Mouse (Mus musculus): ENCODE results near the gene Cd200r3. TPM values are rescaled to one million over a fixed set of nuclear protein-coding genes. Genes with fewer than 3 reads are reported as not detected.

Cd200r3 gene
- polyA plus RNA-seq, 1 experiment from 2014 or later = not detected

GRCm38 (mm10) chr16:44996701-44997100 lies 53.2 kb downstream of the Cd200r3 start:
- Histone ChIP-seq H3K4me3 (replicated peaks; ENCODE audit: low read depth, low read length) (no peak overlapping the region), H3K9ac (replicated peaks; ENCODE audit: low read length) (no peak overlapping the region), H3K4me1 (ENCODE audit: control insufficient read depth, insufficient read depth, low read length) (no peaks in the 10 kb centered on the region), H3K9me3 (ENCODE audit: control insufficient read depth, low read length) (no peaks in the 10 kb centered on the region), H3K27me3 (ENCODE audit: control insufficient read depth, insufficient read depth, low read length) (no peaks in the 10 kb centered on the region), H3K36me3 (ENCODE audit: control insufficient read depth, insufficient read depth, low read length) (no peaks in the 10 kb centered on the region), H3K4me2 (ENCODE audit: low read length) (no peak overlapping the region), H3K27ac (replicated peaks; ENCODE audit: low read depth, low read length) (no peak overlapping the region)
- DNase-seq (no peak), ATAC-seq (ENCODE audit: low FRiP score, low TSS enrichment) (no peak)
- WGBS = 89% methylated on average over 1 of the region's 1 CpGs

- no peak for DNase-seq
- 81% methylated on average over 3 of the region's 3 CpGs for WGBS
- ATAC-seq (ENCODE audit: low FRiP score, low TSS enrichment) = no peak
- Histone ChIP-seq H3K4me1 (ENCODE audit: control insufficient read depth, insufficient read depth, low read length) (no peaks in the 10 kb centered on the region), H3K9ac (replicated peaks; ENCODE audit: low read length) (no peak overlapping the region), H3K27me3 (ENCODE audit: control insufficient read depth, insufficient read depth, low read length) (no peaks in the 10 kb centered on the region), H3K4me3 (replicated peaks; ENCODE audit: low read depth, low read length) (no peak overlapping the region), H3K27ac (replicated peaks; ENCODE audit: low read depth, low read length) (no peak overlapping the region), H3K36me3 (ENCODE audit: control insufficient read depth, insufficient read depth, low read length) (no peaks in the 10 kb centered on the region), H3K4me2 (ENCODE audit: low read length) (no peak overlapping the region), H3K9me3 (ENCODE audit: control insufficient read depth, low read length) (no peaks in the 10 kb centered on the region)
Measured at GRCm38 (mm10) chr16:44999537-44999936, 56.1 kb downstream of the Cd200r3 start.

DNA sequence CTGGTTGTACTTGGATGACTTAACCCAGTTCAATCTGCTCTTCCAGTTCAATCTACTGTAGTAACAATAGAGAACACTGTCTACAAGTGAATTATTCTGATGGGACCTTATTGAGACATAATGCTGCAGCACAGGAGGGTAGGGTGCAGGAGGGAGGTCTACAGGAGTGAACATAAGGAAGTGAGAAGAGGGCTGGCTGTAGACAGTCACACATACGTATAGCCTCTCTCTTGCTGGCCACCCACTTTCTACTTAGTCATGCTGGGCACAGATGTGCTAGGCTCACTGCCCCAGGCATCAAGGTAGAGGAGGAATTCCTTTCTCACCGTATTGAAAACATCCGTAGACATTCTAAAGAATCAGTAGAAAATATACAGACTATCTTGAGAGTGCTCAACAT lies 61.0 kb downstream of the Cd200r3 start:
- no peak overlapping the region for H3K4me3 ChIP-seq (replicated peaks; ENCODE audit: low read depth, low read length)
- WGBS = 80% methylated on average over 3 of the region's 3 CpGs
- H3K27me3 ChIP-seq (ENCODE audit: control insufficient read depth, insufficient read depth, low read length) = no peaks in the 10 kb centered on the region
- no peaks in the 10 kb centered on the region for H3K9me3 ChIP-seq (ENCODE audit: control insufficient read depth, low read length)
- H3K4me1 ChIP-seq (ENCODE audit: control insufficient read depth, insufficient read depth, low read length) = no peaks in the 10 kb centered on the region
- no peak overlapping the region for H3K27ac ChIP-seq (replicated peaks; ENCODE audit: low read depth, low read length)
- no peak for ATAC-seq (ENCODE audit: low FRiP score, low TSS enrichment)
- H3K4me2 ChIP-seq (ENCODE audit: low read length) = no peak overlapping the region
- H3K36me3 ChIP-seq (ENCODE audit: control insufficient read depth, insufficient read depth, low read length) = no peaks in the 10 kb centered on the region
- DNase-seq = no peak
- H3K9ac ChIP-seq (replicated peaks; ENCODE audit: low read length) = no peak overlapping the region

GRCm38 (mm10) chr16:45005280-45005679 lies 61.8 kb downstream of the Cd200r3 start:
- H3K4me2 ChIP-seq (ENCODE audit: low read length) = no peak overlapping the region
- no peak for ATAC-seq (ENCODE audit: low FRiP score, low TSS enrichment)

GRCm38 (mm10) chr16:45006971-45007370 lies 63.5 kb downstream of the Cd200r3 start:
- ATAC-seq (ENCODE audit: low FRiP score, low TSS enrichment) = no peak
- WGBS = 77% methylated on average over 2 of the region's 2 CpGs

More at GRCm38 (mm10) chr16:45005280-45005679, 61.8 kb downstream of the Cd200r3 start:
- Histone ChIP-seq H3K9ac (replicated peaks; ENCODE audit: low read length) (no peak overlapping the region), H3K4me1 (ENCODE audit: control insufficient read depth, insufficient read depth, low read length) (no peaks in the 10 kb centered on the region), H3K27me3 (ENCODE audit: control insufficient read depth, insufficient read depth, low read length) (no peaks in the 10 kb centered on the region), H3K27ac (replicated peaks; ENCODE audit: low read depth, low read length) (no peak overlapping the region), H3K9me3 (ENCODE audit: control insufficient read depth, low read length) (no peaks in the 10 kb centered on the region), H3K36me3 (ENCODE audit: control insufficient read depth, insufficient read depth, low read length) (no peaks in the 10 kb centered on the region), H3K4me3 (replicated peaks; ENCODE audit: low read depth, low read length) (no peak overlapping the region)
- DNase-seq = no peak
- 71% methylated on average over 3 of the region's 3 CpGs for WGBS

GRCm38 (mm10) chr16:45007807-45008206 lies 64.3 kb downstream of the Cd200r3 start:
- Histone ChIP-seq H3K9ac (replicated peaks; ENCODE audit: low read length) (no peak overlapping the region), H3K27me3 (ENCODE audit: control insufficient read depth, insufficient read depth, low read length) (no peaks in the 10 kb centered on the region), H3K4me2 (ENCODE audit: low read length) (no peak overlapping the region), H3K36me3 (ENCODE audit: control insufficient read depth, insufficient read depth, low read length) (no peaks in the 10 kb centered on the region), H3K4me1 (ENCODE audit: control insufficient read depth, insufficient read depth, low read length) (no peaks in the 10 kb centered on the region), H3K27ac (replicated peaks; ENCODE audit: low read depth, low read length) (no peak overlapping the region), H3K4me3 (replicated peaks; ENCODE audit: low read depth, low read length) (no peak overlapping the region), H3K9me3 (ENCODE audit: control insufficient read depth, low read length) (no peaks in the 10 kb centered on the region)
- DNase-seq (no peak), ATAC-seq (ENCODE audit: low FRiP score, low TSS enrichment) (no peak)
- WGBS = 87% methylated on average over 4 of the region's 4 CpGs

More at GRCm38 (mm10) chr16:45006971-45007370, 63.5 kb downstream of the Cd200r3 start:
- Histone ChIP-seq H3K27me3 (ENCODE audit: control insufficient read depth, insufficient read depth, low read length) (no peaks in the 10 kb centered on the region), H3K36me3 (ENCODE audit: control insufficient read depth, insufficient read depth, low read length) (no peaks in the 10 kb centered on the region), H3K4me3 (replicated peaks; ENCODE audit: low read depth, low read length) (no peak overlapping the region), H3K4me1 (ENCODE audit: control insufficient read depth, insufficient read depth, low read length) (no peaks in the 10 kb centered on the region), H3K27ac (replicated peaks; ENCODE audit: low read depth, low read length) (no peak overlapping the region), H3K9me3 (ENCODE audit: control insufficient read depth, low read length) (no peaks in the 10 kb centered on the region), H3K9ac (replicated peaks; ENCODE audit: low read length) (no peak overlapping the region), H3K4me2 (ENCODE audit: low read length) (no peak overlapping the region)
- DNase-seq = no peak

DNA sequence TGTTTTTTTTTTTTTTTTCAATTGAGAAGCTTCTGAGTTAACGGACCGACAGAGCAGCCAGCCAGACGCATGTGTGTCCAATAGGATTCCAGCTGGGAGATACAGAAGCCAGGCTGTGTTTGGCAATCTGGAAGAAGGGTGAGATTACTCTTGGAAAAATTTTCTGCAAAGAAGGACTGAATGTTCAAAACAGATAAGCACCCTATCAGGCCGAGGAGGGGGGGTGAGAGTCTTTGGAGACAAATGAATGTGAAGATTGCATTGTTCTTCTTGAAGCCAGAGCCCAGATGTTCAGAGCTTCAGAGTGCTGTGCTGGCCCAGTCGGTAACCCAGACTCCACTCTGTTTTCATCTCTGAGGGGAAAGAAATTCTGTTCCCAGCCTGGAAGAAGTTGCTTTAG lies 66.2 kb downstream of the Cd200r3 start:
- H3K4me1 ChIP-seq (ENCODE audit: control insufficient read depth, insufficient read depth, low read length) = no peaks in the 10 kb centered on the region

DNA sequence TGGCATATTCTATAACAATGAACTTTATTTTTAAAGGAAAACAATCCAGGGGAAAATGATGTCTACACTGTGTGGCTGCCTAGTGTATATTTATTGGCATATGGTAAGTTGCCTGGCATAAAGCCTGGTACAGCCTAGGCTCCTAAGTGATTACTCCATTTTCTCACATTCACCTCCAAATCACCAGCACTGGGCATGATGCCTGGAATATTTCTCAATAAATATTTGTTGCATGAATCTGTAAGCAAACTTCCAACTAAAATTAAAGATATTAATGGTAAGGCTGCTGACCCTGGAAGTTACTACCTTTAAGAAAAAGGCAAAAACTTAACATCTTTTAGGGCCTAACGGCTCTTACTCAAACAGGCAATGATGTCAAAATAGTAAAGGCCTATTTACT lies 72.1 kb downstream of the Cd200r3 start:
- WGBS = 85% methylated on average over 1 of the region's 1 CpGs
- ATAC-seq (ENCODE audit: low FRiP score, low TSS enrichment) = no peak
- no peaks in the 10 kb centered on the region for H3K36me3 ChIP-seq (ENCODE audit: control insufficient read depth, insufficient read depth, low read length)
- no peak overlapping the region for H3K9ac ChIP-seq (replicated peaks; ENCODE audit: low read length)
- H3K4me2 ChIP-seq (ENCODE audit: low read length) = no peak overlapping the region
- H3K27me3 ChIP-seq (ENCODE audit: control insufficient read depth, insufficient read depth, low read length) = no peaks in the 10 kb centered on the region
- H3K4me3 ChIP-seq (replicated peaks; ENCODE audit: low read depth, low read length) = no peak overlapping the region
- no peak for DNase-seq
- no peaks in the 10 kb centered on the region for H3K9me3 ChIP-seq (ENCODE audit: control insufficient read depth, low read length)
- H3K4me1 ChIP-seq (ENCODE audit: control insufficient read depth, insufficient read depth, low read length) = no peaks in the 10 kb centered on the region
- no peak overlapping the region for H3K27ac ChIP-seq (replicated peaks; ENCODE audit: low read depth, low read length)

More for the DNA sequence above, 66.2 kb downstream of the Cd200r3 start:
- Histone ChIP-seq H3K9me3 (ENCODE audit: control insufficient read depth, low read length) (no peaks in the 10 kb centered on the region), H3K9ac (replicated peaks; ENCODE audit: low read length) (no peak overlapping the region), H3K27ac (replicated peaks; ENCODE audit: low read depth, low read length) (no peak overlapping the region), H3K27me3 (ENCODE audit: control insufficient read depth, insufficient read depth, low read length) (no peaks in the 10 kb centered on the region), H3K4me2 (ENCODE audit: low read length) (no peak overlapping the region), H3K4me3 (replicated peaks; ENCODE audit: low read depth, low read length) (no peak overlapping the region), H3K36me3 (ENCODE audit: control insufficient read depth, insufficient read depth, low read length) (no peaks in the 10 kb centered on the region)
- peak; percentile 8; the same call in 1 of the 2 replicates for ATAC-seq (ENCODE audit: low FRiP score, low TSS enrichment)
- 58% methylated on average over 5 of the region's 5 CpGs for WGBS
- no peak for DNase-seq

- H3K4me3 ChIP-seq (replicated peaks; ENCODE audit: low read depth, low read length) = no peak overlapping the region
- H3K9me3 ChIP-seq (ENCODE audit: control insufficient read depth, low read length) = no peaks in the 10 kb centered on the region
- H3K4me2 ChIP-seq (ENCODE audit: low read length) = no peak overlapping the region
- H3K4me1 ChIP-seq (ENCODE audit: control insufficient read depth, insufficient read depth, low read length) = no peaks in the 10 kb centered on the region
- WGBS = 86% methylated on average over 3 of the region's 3 CpGs
- no peaks in the 10 kb centered on the region for H3K36me3 ChIP-seq (ENCODE audit: control insufficient read depth, insufficient read depth, low read length)
- H3K9ac ChIP-seq (replicated peaks; ENCODE audit: low read length) = no peak overlapping the region
- DNase-seq (no peak), ATAC-seq (ENCODE audit: low FRiP score, low TSS enrichment) (no peak)
- H3K27ac ChIP-seq (replicated peaks; ENCODE audit: low read depth, low read length) = no peak overlapping the region
- no peaks in the 10 kb centered on the region for H3K27me3 ChIP-seq (ENCODE audit: control insufficient read depth, insufficient read depth, low read length)
Measured at GRCm38 (mm10) chr16:45016488-45016887, 73.0 kb downstream of the Cd200r3 start.
